Mouse (Mus musculus) liver, adult 2 months (tissue): Measurements from ENCODE around the gene Cdh4.

Source experiments
- CTCF ChIP-seq: fragments of 200-500 bp; IDR thresholded peaks from 2 replicates; pipeline ENCODE4 v1.5.1; 2011; ENCODE audit warnings: low read depth, low read length, control low read depth
- POLR2A ChIP-seq: fragments of 200-500 bp; IDR thresholded peaks from 2 replicates; pipeline ENCODE4 v1.6.1; 2011; ENCODE audit warnings: low read length, control low read depth; ENCODE audit not compliant: insufficient read depth; ENCODE audit errors: extremely low read depth

- no peak for TF ChIP-seq CTCF
- TF ChIP-seq POLR2A: no peak
Observed at GRCm38 (mm10) chr2:179467839-179468445, 25.7 kb downstream of the Cdh4 start.
